Mouse (Mus musculus) lung, adult 2 months (tissue): Measurements from ENCODE around the gene Azin2. TPM values are rescaled to one million over a fixed set of nuclear protein-coding genes. Genes with fewer than 3 reads are reported as not detected.
A peak's percentile ranks its signal among the peaks of the same experiment; 100 is the strongest.

Experiments used
- DNase-seq: peaks from one replicate; pipeline ENCODE4 v3.0.0; 2022
- H3K4me1 ChIP-seq: fragments of 200-500 bp; 2 replicates; pipeline ENCODE4 v1.6.1; 2011; ENCODE audit warnings: low read length; ENCODE audit not compliant: control insufficient read depth, insufficient read depth
- H3K4me3 ChIP-seq: fragments of 200-500 bp; replicated peaks from 2 replicates; pipeline ENCODE3; 2011; ENCODE audit warnings: low read depth, mild to moderate bottlenecking, control low read depth, low read length; ENCODE audit errors: extremely low read depth
- CTCF ChIP-seq: fragments of 200-500 bp; IDR thresholded peaks from 2 replicates; pipeline ENCODE4 v1.5.1; 2011; ENCODE audit warnings: mild to moderate bottlenecking, low read length, control low read depth; ENCODE audit not compliant: insufficient read depth
- POLR2A ChIP-seq: fragments of 200-500 bp; IDR thresholded peaks from 2 replicates; pipeline ENCODE4 v1.6.1; 2011; ENCODE audit warnings: low read depth, mild to moderate bottlenecking, control low read depth, low read length, borderline replicate concordance; ENCODE audit errors: extremely low read depth
- WGBS: fragments of 180-500 bp; shearing (Covaris S2); methylation state at CpG from one replicate; pipeline ENCODE4 v1.1.7; 2018; 5-methylcytosine and 5-hydroxymethylcytosine counted together
- polyA plus RNA-seq: library from polyadenylated mRNA; depleted of rRNA; stranded (reverse); fragments of >200 nt; gene quantifications from 2 replicates; pipeline ENCODE4 v1.2.3, GENCODE M21; 2012

Azin2 gene
- polyA plus RNA-seq, 1 experiment, result 46.2 TPM

DNA sequence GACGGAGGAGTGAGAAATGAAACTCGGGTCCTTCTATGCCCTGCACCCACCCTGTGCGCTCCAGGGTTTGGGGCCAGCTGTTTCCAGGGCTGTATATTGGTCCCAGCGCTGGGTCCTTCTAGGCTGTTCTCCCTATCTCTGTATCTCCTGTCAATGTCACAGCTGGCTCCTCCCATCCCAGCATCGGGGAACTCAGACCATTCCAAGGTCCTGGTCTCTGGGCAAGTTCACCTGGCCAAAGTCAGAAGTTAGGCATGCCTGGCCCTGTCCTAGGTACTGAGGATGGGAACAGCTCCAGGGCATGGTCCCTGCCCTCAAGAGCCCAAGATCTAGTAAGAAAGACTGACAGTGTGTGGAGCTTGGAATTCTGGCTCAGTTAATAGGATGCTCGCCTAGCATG lies 70.5 kb downstream of the Azin2 start:
- H3K4me1 ChIP-seq, result peaks cover 23% of the 10 kb centered on the region
- no peak overlapping the region for H3K4me3 ChIP-seq
- no peak for DNase-seq
- WGBS, result 64% methylated on average over 6 of the region's 6 CpGs
- TF ChIP-seq POLR2A (no peak), CTCF (no peak)

DNA sequence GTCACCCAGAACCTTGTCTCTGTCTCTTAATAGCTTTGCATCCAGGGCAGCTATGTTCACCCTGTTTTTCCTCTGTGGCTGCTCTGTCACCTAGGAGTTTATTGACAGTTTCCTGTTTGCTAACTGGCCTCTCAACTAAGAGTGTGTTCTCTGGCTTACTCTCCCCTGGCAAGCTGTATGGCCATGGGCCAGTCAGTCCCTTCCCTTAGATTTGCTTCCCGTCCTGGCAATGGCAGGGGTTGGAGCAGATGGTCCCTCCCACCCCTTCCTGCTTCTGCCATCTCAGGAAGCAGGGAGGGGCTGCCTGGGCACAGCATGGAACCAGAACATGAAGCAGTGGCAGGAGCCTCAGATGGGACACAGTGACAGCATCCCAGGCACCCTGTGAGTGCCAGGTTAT lies 71.1 kb downstream of the Azin2 start:
- H3K4me3 ChIP-seq, result no peak overlapping the region
- H3K4me1 ChIP-seq, result peaks cover 23% of the 10 kb centered on the region
- peak; percentile 75 for DNase-seq
- TF ChIP-seq CTCF, result no peak
- TF ChIP-seq POLR2A, result peak; percentile 22; the same call in 1 of the 2 replicates
- WGBS, result 0% methylated on average over 1 of the region's 1 CpGs

DNA sequence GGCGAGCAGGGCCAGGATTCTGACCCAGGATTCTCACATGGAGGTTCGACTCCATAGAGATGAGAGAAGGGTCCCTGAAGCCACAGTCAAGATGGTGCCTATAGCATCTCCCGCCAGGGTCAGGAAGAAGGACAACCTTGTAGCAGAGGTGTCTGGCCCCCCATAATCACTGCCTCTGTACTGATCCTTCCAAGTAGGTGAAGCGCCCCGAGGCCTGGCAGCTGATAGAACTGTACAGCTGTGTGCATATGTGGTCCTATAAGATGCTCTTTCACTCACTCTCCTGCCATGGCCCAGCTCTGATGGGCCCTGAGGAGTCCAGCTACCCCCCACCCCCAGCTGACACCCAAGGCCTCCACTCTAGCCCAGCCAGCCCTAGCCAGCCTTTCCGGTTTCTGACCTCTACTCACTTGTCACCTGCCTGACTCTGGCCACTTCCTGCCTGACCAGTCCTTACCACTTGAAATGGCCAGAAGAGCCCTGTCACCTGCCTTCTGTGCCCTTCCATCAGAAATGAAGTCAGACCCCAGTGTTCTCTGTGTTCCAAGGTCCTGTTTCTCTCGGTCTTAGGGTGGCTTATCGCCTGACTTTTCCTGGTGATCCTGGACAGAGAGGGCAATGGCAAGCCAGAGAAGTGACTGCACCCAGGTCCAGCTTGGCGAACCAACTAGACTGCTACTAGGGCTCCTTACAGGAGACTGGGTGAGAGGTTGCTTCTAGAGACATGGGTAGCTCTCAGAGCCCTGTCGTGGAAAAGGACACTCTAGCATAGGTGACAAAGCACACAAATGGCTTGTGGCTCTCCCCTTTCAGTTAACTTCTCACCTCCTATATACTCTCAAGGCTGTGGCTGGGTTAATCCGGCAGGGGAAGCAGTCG lies 72.3 kb downstream of the Azin2 start:
- Histone ChIP-seq H3K4me3 (no peak overlapping the region), H3K4me1 (peaks cover 23% of the 10 kb centered on the region)
- TF ChIP-seq CTCF (no peak), POLR2A (no peak)
- peak; percentile 47 for DNase-seq
- WGBS, result 76% methylated on average over 12 of the region's 12 CpGs

DNA sequence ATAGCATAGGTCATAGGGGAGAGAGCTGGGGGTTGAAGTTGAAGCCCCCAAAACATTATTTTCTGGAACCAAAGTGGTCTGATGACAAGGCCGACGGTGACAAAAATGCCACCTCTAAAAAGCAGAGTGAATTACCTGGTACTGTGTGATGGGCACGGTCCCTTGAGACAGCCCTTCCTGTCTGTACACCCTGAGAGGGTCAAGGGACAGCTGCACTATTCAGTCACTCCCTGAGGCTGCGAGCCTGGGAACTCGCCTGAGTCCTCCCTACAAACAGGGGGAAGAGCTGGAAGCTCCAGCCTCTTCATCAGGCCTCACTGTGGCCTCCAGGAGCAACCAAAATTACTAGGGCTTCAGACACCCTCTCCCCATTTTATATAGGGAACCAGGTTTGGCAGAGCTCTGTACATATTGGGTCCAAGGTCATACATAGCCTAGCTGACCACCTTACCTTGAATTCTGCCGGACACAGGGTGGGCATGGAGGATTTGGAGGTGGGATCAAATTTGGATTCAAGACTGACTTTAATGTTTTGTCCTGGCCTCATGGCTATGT lies 73.7 kb downstream of the Azin2 start:
- DNase-seq, result no peak
- WGBS, result 96% methylated on average over 6 of the region's 6 CpGs
- Histone ChIP-seq H3K4me3 (no peak overlapping the region), H3K4me1 (peaks cover 25% of the 10 kb centered on the region)
- TF ChIP-seq CTCF (no peak), POLR2A (no peak)

DNA sequence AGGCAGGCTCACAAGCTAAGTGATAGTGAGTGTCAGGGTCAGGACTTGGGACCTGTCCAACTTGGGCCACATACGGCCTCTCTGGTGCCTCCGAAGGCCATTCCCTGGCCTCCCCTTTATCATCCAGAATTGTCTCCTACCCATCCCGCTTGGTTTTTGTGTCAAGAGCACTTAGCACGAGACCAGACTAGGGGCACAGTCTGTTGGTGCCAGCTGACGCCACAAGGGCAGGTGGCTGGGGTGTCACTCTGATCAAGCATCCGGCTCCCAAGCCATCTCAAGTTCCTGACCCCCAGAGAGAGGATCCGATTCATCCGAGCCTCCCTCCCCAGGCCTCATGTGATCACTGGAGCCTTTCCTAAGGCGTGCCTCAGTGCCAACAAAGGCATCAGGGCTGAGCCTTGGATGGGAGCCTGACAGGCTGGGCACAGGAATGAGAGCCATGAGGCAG lies 74.6 kb downstream of the Azin2 start:
- DNase-seq, result no peak

DNA sequence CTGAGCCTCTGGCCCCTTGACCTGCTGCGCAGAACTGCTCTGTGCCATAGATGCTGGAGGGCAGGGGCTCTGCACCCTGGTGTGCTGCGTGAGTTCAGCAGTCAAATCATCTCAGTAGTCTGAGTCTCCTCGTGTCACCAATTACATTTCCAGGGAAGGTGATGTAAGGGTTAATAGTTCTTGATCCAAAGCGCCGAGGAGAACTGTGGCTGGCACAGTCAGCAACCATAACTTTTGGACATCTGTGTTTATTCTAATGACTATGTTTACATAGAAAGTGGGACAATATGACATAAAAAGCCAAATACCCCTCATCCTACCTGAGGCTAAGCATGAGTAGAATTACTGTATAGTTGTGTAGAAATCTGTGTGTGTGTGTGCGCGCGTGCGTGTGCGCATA lies 75.2 kb downstream of the Azin2 start:
- Histone ChIP-seq H3K4me3 (no peak overlapping the region), H3K4me1 (peaks cover 25% of the 10 kb centered on the region)
- TF ChIP-seq POLR2A (no peak), CTCF (no peak)
- no peak for DNase-seq
- WGBS, result 80% methylated on average over 10 of the region's 10 CpGs

More for the DNA sequence above, 74.6 kb downstream of the Azin2 start:
- TF ChIP-seq POLR2A, result no peak
- no peak for TF ChIP-seq CTCF
- H3K4me3 ChIP-seq, result no peak overlapping the region
- 72% methylated on average over 9 of the region's 9 CpGs for WGBS
- H3K4me1 ChIP-seq, result peaks cover 27% of the 10 kb centered on the region

DNA sequence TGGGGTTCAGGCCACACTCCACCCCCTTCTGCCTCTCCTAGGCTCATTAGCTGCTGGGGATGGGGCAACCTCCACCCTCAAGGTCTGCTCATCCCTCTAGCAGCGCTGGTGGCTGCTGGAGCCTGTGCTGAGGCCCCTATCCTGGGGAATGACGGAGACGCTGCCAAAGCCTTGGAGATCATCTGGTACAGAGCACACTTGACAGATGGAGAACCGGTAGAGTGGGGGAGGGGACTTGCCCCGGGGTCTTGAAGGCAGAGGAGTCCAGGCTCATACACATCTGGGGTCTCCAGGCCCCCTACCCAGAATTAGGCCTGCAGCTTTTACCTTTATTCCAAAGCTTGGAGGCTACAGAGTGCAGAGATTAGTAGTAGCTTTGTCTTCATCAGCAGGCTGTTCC lies 75.7 kb downstream of the Azin2 start:
- no peak for DNase-seq
- Histone ChIP-seq H3K4me3 (no peak overlapping the region), H3K4me1 (peaks cover 22% of the 10 kb centered on the region)
- 64% methylated on average over 5 of the region's 5 CpGs for WGBS
- TF ChIP-seq CTCF (no peak), POLR2A (no peak)

DNA sequence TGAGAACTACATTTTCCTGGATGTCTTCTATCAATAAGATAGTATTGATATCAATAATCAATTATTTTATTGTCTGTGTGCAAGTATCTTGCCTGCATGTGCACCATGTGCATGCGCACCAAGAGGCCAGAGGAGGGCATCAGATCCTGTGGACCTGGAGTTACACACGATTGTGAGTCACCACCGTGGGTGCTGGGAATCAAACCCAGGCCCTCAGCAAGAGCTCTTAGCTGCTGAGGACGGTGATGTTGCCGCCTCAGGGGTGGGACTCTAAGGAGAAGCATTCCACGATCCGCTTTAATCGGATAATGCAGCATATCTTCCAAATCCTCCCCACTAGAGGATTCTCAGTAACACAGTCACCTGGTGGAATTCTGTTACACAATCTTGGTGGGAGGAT lies 76.7 kb downstream of the Azin2 start:
- DNase-seq, result no peak
- 99% methylated on average over 8 of the region's 8 CpGs for WGBS
- Histone ChIP-seq H3K4me3 (no peak overlapping the region), H3K4me1 (peaks cover 14% of the 10 kb centered on the region)
- TF ChIP-seq CTCF (no peak), POLR2A (no peak)

DNA sequence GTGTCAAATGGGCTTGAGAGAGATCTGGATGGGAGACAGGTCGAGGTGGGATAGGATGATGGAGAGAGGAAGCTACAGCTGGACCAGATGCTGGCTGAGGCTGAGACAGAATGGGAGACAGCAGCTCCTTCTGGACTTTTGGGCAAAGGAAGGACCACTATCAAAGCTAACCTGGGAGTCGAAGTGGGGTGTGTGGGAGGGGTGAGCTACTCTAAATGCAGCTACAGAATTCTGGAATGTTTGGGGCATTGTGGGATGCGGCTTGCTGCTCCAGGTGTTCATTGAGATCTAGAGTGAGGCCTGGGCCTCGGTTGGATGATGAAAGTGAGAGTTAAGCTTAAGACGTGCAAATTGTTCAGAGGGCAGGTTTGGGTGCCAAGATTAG lies 77.5 kb downstream of the Azin2 start:
- WGBS, result 62% methylated on average over 5 of the region's 5 CpGs
- no peak for TF ChIP-seq POLR2A
- no peak for TF ChIP-seq CTCF
- Histone ChIP-seq H3K4me3 (no peak overlapping the region), H3K4me1 (peaks cover 7% of the 10 kb centered on the region)
- DNase-seq, result no peak
